Mouse (Mus musculus) urinary bladder, adult 18-20 months (tissue): ENCODE measurements at regions not wholly inside any gene's neighbourhood (a gene's known extent, or its start where the extent isn't known, plus 50 kb on each side); places are given as distances from the start of the nearest gene placed in this dataset.
A peak's percentile ranks its signal among the peaks of the same experiment; 100 is the strongest.
"Not testable (repeated sequence)": the region's sequence is repeated elsewhere in the genome, so short reads cannot be mapped to it uniquely, and the experiment has no call there.

Experiments
- DNase-seq, 2 experiments: peaks; one replicate each; pipeline ENCODE4 v3.0.0; 2022; ENCODE audit warnings: low spot score in 2 of 2, mixed read lengths in 2 of 2

GRCm38 (mm10) chr9:53045788-53046187 lies 202.1 kb downstream of the Ddx10 start:
- no peak for DNase-seq

GRCm38 (mm10) chr9:53033797-53034196 lies 214.1 kb downstream of the Ddx10 start:
- DNase-seq = no peak

GRCm38 (mm10) chr9:53022096-53022495 lies 225.8 kb downstream of the Ddx10 start:
- no peak for DNase-seq

GRCm38 (mm10) chr9:53010741-53011140 lies 237.1 kb downstream of the Ddx10 start:
- DNase-seq = no peak

- no peak for DNase-seq
Observed at GRCm38 (mm10) chr9:53007395-53007794, 240.5 kb downstream of the Ddx10 start.

GRCm38 (mm10) chr9:53006085-53006484 lies 241.8 kb downstream of the Ddx10 start:
- DNase-seq = no peak

GRCm38 (mm10) chr9:53004253-53004978 lies 243.4 kb downstream of the Ddx10 start:
- DNase-seq = no peak

GRCm38 (mm10) chr9:52976041-52976440 lies 271.8 kb downstream of the Ddx10 start:
- no peak for DNase-seq

GRCm38 (mm10) chr9:52965631-52966030 lies 282.2 kb downstream of the Ddx10 start:
- no peak for DNase-seq

- no peak for DNase-seq
Observed at GRCm38 (mm10) chr9:52959668-52960067, 280.1 kb upstream of the AI593442 start.

GRCm38 (mm10) chr9:52957245-52957644 lies 277.7 kb upstream of the AI593442 start:
- no peak for DNase-seq

- no peak for DNase-seq
Observed at GRCm38 (mm10) chr9:52944081-52944480, 264.5 kb upstream of the AI593442 start.

- DNase-seq = no peak
Observed at GRCm38 (mm10) chr9:52941637-52941983, 262.0 kb upstream of the AI593442 start.

GRCm38 (mm10) chr9:52940964-52941636 lies 261.5 kb upstream of the AI593442 start:
- no peak for DNase-seq

- DNase-seq = no peak
Observed at GRCm38 (mm10) chr9:52935082-52935481, 255.5 kb upstream of the AI593442 start.

GRCm38 (mm10) chr9:52917516-52917915 lies 237.9 kb upstream of the AI593442 start:
- DNase-seq = peak in 1 of 2 experiments; percentile 1

- not testable (repeated sequence) for DNase-seq
Observed at GRCm38 (mm10) chr9:52888653-52889052, 209.1 kb upstream of the AI593442 start.

- DNase-seq = not testable (repeated sequence)
Observed at GRCm38 (mm10) chr9:52887997-52888396, 208.4 kb upstream of the AI593442 start.

- no peak for DNase-seq
Observed at GRCm38 (mm10) chr9:52867236-52867635, 187.7 kb upstream of the AI593442 start.

GRCm38 (mm10) chr9:52860327-52860726 lies 180.7 kb upstream of the AI593442 start:
- DNase-seq = no peak

GRCm38 (mm10) chr9:52858411-52858810 lies 178.8 kb upstream of the AI593442 start:
- no peak for DNase-seq

- no peak for DNase-seq
Observed at GRCm38 (mm10) chr9:52853338-52853737, 173.8 kb upstream of the AI593442 start.

GRCm38 (mm10) chr9:52850552-52850951 lies 171.0 kb upstream of the AI593442 start:
- DNase-seq = no peak
